Mouse (Mus musculus): ENCODE measurements around the gene Zfp367.
A peak's percentile ranks its signal among the peaks of the same experiment; 100 is the strongest.

Gene Zfp367

DNA sequence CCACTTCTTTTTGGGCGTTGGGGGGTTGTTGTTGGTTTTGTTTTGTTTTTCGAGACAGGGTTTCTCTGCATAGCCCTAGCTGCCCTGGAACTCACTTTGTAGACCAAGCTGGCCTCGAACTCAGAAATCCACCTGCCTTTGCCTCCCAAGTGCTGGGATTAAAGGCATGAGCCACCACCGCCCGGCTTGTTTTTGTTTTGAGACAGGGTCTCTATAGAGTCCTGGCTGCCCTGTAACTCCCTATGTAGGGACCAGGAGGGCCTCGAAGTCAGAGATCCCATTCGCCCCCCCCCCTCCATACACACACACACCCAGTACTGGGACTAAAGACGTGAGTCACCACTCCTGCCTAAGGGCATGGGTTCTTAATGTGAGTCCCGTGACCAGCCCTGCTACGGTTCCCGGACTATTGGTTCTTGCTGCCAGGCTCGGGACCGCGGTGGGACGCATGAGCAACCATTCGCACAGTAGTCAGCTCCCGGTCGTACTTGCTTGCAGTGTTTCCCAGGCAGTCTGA lies 807 bp upstream of the Zfp367 start:
- DNase-seq = peak; percentile 62

- DNase-seq = no peak
These were observed 325 bp downstream of the Zfp367 start for GRCm38 (mm10) chr13:64152671-64153082.

GRCm38 (mm10) chr13:64152241-64152669 lies 747 bp downstream of the Zfp367 start:
- peak; percentile 91 for DNase-seq

GRCm38 (mm10) chr13:64150121-64150520 lies 2.9 kb downstream of the Zfp367 start:
- no peak for DNase-seq

- DNase-seq = no peak
These were observed 23.2 kb downstream of the Zfp367 start for GRCm38 (mm10) chr13:64129616-64130375.

DNA sequence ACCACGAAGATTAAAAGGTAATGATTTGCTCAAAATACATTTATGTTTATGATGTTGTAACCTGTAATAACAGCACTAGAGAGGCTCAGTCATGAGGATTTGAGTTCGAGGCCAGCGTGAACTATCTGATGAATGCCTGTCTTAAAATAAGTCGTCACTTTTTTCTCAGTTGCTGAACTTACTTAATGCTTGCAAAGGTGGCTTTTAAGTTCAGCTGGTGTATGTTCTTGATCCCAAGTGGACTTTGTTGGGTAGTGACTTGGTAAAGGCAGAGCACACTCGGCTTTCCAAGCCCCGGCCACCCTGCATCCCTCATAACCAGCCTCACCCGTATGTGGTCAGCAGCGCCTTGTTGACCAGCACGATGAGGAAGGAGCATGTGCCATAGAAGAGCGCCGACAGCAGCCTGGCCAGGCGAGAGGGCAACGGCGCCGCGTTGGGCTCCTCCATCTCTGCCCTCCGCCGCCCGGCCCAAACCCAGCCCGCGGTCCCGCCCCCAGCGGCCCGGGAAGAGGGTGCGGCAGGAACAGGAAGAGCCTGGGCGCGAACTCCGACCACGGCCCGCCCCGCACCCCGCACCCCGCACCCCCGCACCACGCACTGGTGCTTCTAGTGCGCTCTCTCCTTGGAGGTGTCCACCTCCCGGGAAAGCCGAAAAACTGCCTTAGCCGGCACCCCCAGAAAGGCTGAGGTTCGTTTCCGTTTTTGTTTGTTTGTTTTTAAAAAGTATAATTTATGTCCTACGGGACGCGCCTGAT lies 24.0 kb downstream of the Zfp367 start, which contains the start of gene Slc35d2:
TSS of gene Slc35d2 (minus strand) at position 511 of the 758 bp plus-strand sequence.
- no peak for DNase-seq

DNA sequence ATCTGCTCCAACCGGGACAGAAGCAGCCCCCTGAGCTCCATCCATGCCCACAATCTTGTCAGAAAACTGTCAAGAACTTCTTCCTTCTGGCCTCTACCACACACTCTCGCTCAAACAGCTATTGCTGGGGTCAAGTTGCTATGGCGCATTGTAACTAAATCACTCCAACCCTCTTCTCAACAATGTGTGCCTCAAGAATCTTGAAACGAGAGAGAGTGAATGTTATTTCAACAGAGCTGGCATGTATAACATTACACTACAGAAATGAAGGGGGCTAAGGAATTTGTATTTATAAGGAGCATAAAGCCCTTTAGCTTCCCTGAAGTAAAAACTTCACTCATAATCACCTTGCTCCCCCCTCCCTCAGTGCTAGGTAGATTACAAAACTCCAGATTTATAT lies 26.7 kb downstream of the Zfp367 start:
- DNase-seq = no peak

DNA sequence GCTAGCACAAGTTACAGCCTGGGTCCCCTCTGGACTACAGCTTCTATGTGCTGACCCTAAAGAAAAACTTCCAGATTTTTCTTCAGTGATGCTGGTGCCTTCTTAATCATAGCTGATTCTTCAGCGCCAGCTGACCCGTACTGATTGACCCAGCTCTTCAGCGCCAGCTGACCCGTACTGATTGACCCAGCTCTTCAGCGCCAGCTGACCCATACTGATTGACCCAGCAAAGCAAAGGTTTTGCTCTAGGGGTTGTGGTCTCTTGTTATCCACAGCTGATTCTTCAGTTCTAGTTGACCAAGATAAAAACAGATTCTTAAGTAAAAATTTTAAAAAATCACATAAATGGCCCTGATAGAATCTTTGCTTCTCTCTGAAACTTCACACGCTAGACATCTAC lies 28.1 kb downstream of the Zfp367 start:
- no peak for DNase-seq

DNA sequence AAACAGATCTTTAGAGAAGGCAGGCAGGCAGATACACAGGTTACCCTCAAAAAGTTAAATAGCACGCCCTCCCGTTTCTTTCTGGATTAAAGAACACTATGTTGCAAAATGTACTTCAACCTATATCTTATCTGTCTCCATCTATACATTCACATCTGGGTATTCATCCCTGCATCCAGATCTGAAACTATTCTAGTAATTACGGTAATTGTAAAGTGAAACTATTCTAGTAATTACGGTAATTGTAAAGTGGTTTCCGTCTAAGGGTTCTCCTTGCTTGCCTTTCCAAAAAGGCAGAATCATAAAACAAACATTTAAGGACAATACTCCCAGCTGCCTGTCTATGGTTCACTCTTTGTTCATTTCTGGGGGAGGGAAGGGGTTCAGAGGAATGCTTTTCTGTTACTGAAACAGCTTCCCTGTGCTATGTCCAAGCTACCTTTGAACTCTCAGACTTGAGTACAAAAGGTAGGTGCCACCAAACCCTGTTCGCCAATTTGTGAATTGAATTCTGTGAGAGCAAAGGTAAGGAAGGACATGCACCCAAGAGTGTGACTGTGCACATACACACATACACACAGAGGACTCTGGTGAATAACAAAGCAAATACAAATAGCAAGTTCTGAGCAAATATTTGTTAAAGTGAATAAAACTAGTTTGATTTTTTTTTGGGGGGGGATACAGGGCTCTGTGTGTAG lies 29.4 kb downstream of the Zfp367 start:
- DNase-seq = no peak

- DNase-seq = no peak
These were observed 32.2 kb downstream of the Zfp367 start for GRCm38 (mm10) chr13:64120760-64121159.

- DNase-seq = no peak
These were observed 35.6 kb downstream of the Zfp367 start for GRCm38 (mm10) chr13:64117442-64117841.

- no peak for DNase-seq
These were observed 42.6 kb downstream of the Zfp367 start for GRCm38 (mm10) chr13:64110421-64110820.

- no peak for DNase-seq
These were observed 44.6 kb downstream of the Zfp367 start for GRCm38 (mm10) chr13:64108381-64108850.

DNA sequence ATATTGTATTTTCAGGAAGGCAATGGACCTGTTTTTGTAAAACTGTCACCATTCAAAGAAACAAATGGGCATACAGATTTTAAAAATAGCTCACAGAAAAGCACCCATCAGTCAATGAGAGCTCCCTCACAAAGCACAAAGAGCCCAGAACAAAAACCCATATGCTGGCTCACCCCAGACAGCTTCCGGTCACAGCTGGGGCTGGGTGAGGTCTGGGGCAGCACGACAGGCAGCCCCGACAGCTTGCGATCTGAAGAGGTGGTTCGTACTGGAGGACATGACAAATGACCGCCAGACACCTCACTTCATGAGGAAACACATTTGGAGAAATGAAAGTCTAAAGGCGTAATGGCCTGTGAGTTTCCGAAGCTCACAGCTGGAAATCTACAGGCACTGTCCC lies 45.5 kb downstream of the Zfp367 start:
- DNase-seq = no peak

DNA sequence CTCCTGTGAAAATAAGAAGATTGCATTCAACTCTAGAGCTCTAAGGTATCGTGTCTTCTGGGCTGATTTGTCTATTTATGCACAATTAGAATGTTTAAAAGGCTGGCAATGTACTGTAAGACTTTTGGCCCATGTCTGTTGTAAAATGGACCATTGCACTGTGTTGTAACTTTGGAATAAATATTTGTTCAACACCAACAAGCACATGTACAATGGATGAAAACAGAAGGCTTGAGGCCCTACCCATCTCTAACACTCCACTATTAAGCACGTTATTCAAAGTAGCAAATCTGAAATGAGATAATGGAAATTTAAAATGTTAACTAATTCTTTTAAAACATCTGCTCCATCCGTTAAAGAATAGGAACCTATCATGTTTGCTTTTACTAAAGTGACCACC lies 45.9 kb downstream of the Zfp367 start:
- DNase-seq = no peak

GRCm38 (mm10) chr13:64105690-64106089 lies 47.3 kb downstream of the Zfp367 start:
- no peak for DNase-seq

DNA sequence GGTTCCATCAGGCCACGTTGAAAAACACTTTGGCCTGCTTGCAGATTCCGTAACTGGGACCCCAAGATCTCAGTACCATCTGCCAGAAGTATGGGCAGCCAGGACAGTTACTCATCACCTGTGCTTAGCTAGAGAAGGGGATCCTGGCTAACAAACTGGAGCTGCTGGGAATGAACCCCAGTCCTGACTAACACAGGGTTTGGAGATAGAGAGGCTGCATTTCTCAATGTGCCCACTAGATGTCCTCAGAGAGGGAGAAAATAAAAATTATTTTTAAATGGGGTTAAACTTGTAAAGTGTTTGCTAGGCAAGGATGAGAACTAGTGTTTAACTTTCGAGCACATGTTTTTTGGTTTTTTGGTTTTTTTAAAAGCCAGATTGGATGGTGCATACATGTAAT lies 52.8 kb downstream of the Zfp367 start:
- no peak for DNase-seq

DNA sequence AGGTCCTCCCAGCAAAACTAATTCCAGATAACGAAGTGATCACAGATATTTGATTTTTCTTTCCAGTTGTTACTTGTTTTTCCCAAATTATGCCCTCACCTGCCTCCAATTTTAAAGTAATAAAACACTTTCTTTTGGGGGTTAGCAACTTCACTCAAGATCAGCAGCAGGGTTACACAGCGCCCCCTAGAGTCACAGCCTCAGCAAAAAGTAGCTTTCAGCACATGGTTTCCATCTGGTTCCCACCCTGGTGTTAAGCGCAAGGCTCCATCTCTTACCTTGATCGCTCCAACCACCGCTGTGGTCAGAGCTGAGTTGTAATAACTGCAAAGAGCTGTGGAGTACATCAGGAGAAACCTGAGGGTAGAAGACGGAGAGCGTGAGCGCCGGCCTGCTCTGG lies 54.0 kb downstream of the Zfp367 start:
- DNase-seq = no peak

DNA sequence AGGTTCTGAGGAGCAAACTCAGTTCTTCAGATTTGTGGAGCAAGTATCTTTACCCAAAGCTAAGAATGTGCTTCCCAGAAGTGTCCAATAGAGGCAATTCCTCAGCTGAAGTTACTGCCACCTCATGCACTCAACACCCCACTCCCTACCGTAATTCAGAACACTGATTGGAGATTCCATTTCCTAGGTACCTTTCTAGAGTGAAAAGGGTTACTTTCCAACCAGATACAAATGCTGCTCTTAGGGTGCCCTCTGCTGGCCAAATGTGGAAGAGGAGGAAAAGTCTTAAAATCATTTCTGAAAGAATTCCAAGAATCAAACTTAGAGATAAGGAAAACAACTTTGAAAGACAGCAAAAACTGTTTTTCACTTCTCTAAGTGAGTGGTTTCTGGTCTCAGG lies 59.7 kb downstream of the Zfp367 start:
- DNase-seq = no peak

GRCm38 (mm10) chr13:64092752-64093151 lies 60.2 kb downstream of the Zfp367 start:
- no peak for DNase-seq

- DNase-seq = no peak
These were observed 60.9 kb downstream of the Zfp367 start for GRCm38 (mm10) chr13:64092141-64092540.

DNA sequence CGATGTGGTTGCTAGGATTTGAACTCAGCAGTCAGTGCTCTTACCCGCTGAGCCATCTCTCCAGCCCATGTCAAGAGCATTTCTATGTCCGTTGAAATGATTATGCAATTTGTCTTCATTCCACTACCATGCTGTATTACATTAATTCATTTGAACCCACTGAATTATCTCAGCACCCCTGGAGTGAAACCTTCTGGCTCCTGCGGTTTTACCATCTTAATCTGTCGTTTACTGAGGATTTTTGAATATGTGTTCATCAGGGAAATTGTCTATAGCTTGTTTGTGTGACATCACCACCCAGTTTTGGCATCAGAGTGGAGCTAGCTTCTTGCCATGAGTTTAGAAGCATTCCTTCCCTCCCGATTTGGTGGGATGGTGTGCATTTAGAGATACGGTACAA lies 62.0 kb downstream of the Zfp367 start:
- DNase-seq = no peak

DNA sequence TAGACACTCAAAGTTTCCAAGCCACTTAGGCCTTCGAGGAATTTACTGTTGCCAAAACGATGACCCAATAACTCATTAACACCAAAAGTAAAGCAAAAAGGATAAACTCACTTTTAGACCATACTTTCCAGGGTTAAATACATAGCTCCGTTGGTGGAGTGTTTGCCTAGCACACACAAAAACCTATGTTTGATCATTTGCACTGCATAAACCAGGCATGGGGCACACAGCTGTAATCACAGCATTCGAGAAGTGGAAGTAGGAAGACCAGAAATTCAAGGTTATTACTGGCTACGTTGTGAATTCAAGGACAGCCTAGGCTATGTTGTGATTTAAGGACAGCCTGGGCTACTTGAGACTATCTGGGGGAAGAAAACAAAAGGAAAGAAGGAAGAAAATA lies 62.7 kb downstream of the Zfp367 start:
- no peak for DNase-seq
